Mouse (Mus musculus): ENCODE measurements around the gene Alad. TPM values are rescaled to one million over a fixed set of nuclear protein-coding genes. Genes with fewer than 3 reads are reported as not detected.

Gene Alad
- polyA plus RNA-seq, 1 experiment from 2014 or later = 40.5 TPM

- in situ Hi-C loops (cut with MboI; ENCODE audit: low pct_unique_long_range_greater_than_20kb) = no loop called here
- no peak for TF ChIP-seq CTCF (IDR thresholded peaks at IDR 0.05)
- ChIA-PET POLR2A (interaction anchor here (0.5 to 1.6 kb wide), 2 partner anchors 8 to 110 kb away, joined by 4 to 8 read pairs; partner anchors contain the start of genes Cdc26 and Prpf4), CTCF (interaction anchor here (0.6 to 1.3 kb wide), 4 partner anchors 10 to 209 kb away, joined by 3 to 4 read pairs (median 3); no protein-coding TSS in a partner anchor)
- DNase-seq (ENCODE audit: low read depth, low spot score) = no peak
- no peak for ATAC-seq
- H3K27me3 ChIP-seq = no peaks in the 10 kb centered on the region
These were observed 1.9 kb downstream of the Alad start for GRCm38 (mm10) chr4:62517538-62518415.

- ATAC-seq = no peak
- H3K27me3 ChIP-seq = no peaks in the 10 kb centered on the region
- ChIA-PET POLR2A (interaction anchor here (0.5 kb wide), 1 partner anchor 9 kb away, joined by 8 read pairs; no protein-coding TSS in a partner anchor), CTCF (interaction anchor here (1.0 to 1.3 kb wide), 2 partner anchors 9 to 63 kb away, joined by 3 read pairs; no protein-coding TSS in a partner anchor)
- no peak for DNase-seq (ENCODE audit: low read depth, low spot score)
- in situ Hi-C loops (cut with MboI; ENCODE audit: low pct_unique_long_range_greater_than_20kb) = no loop called here
- TF ChIP-seq CTCF (IDR thresholded peaks at IDR 0.05) = no peak
These were observed 2.7 kb downstream of the Alad start for GRCm38 (mm10) chr4:62517046-62517445.

DNA sequence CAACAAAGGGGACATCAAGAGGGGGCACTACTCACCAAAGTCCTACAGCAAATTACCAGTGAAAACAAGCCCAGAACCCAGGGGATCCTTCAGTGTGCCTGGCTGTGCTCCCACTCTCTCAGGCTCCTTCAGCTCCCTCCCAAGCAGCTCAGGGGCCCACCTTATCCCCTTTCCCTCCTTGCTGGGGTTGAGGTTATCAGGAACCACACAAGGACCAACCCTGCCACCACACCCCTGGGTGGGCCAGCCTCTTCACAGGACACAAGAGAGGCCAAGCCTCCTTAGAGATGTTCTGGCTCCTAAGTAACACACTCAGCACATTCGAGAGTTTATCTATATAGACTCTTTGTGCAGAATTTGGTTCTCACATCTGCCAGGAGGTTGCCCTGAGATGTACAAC is 3.1 kb downstream of the Alad start:
- ATAC-seq (no peak), DNase-seq (ENCODE audit: low read depth, low spot score) (no peak)
- no peaks in the 10 kb centered on the region for H3K27me3 ChIP-seq
- CTCF ChIA-PET = interaction anchor here (1.0 to 1.3 kb wide), 2 partner anchors 9 to 63 kb away, joined by 3 read pairs; no protein-coding TSS in a partner anchor
- TF ChIP-seq CTCF (IDR thresholded peaks at IDR 0.05) = no peak
- POLR2A ChIA-PET = no interaction called here
- in situ Hi-C loops (cut with MboI; ENCODE audit: low pct_unique_long_range_greater_than_20kb) = no loop called here

DNA sequence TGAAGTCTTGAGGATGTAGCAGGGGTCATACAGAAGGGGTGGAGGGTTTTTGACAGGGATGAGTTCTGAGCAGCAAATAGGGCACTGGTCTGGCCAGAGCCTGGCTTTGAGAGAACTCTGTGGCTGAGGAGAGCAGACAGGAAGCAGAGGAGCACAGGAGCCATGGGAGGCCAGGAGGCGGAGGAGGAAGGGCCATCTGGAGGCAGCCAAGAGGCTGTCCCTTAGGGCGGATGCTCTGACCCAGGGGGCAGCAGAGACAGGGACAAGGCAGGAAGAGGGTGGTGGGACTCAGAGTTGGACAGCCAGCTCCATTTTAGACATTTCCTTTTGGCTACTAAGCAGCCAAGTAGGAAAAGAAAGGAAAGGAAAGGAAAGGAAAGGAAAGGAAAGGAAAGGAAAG is 3.6 kb downstream of the Alad start:
- ChIA-PET POLR2A (no interaction called here), CTCF (no interaction called here)
- DNase-seq (ENCODE audit: low read depth, low spot score) (no peak), ATAC-seq (no peak)
- in situ Hi-C loops (cut with MboI; ENCODE audit: low pct_unique_long_range_greater_than_20kb) = no loop called here
- TF ChIP-seq CTCF (IDR thresholded peaks at IDR 0.05) = no peak
- H3K27me3 ChIP-seq = no peaks in the 10 kb centered on the region

DNA sequence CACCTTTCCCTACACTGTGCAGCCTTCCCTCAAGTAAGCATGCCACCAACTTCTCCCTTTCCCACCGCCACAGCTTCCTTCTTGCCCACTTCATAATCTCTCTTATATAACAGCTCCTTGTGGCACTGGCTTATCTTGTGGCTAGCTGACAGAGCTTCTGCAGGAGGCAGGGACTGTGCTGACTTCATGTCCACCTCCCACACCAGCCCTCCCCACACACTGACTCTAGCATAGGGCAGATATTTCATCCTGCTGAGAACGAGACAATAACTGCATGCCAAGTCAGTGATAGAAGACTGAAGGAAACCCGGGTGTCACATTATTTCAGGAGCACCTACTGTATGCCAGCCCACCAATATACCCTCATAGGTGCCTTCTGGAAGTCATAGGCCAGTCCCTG is 4.2 kb downstream of the Alad start:
- ChIA-PET POLR2A (no interaction called here), CTCF (no interaction called here)
- H3K27me3 ChIP-seq = no peaks in the 10 kb centered on the region
- DNase-seq (ENCODE audit: low read depth, low spot score) (no peak), ATAC-seq (no peak)
- in situ Hi-C loops (cut with MboI; ENCODE audit: low pct_unique_long_range_greater_than_20kb) = no loop called here
- TF ChIP-seq CTCF (IDR thresholded peaks at IDR 0.05) = no peak

DNA sequence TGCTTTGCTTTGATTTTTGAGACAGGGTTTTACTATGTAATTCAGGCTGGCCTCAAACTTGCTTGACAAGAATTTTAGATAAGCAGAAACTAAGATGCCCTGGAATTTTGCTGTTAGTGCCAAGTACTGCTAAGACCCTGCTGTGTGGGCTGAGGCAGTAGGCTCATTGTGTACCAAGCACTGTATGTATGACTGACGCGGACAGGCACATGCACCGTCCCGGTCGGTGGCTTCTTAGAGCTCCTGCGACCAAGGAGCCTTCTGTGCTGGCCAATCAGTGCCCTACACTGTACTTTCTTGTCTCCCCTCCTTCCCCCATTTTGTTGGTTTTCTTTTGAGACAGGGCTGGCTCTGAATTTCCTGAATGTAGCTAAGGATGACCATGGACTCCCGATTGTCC is 4.7 kb downstream of the Alad start:
- DNase-seq (ENCODE audit: low read depth, low spot score) (no peak), ATAC-seq (no peak)
- no peaks in the 10 kb centered on the region for H3K27me3 ChIP-seq
- ChIA-PET CTCF (no interaction called here), POLR2A (no interaction called here)
- in situ Hi-C loops (cut with MboI; ENCODE audit: low pct_unique_long_range_greater_than_20kb) = no loop called here
- no peak for TF ChIP-seq CTCF (IDR thresholded peaks at IDR 0.05)

DNA sequence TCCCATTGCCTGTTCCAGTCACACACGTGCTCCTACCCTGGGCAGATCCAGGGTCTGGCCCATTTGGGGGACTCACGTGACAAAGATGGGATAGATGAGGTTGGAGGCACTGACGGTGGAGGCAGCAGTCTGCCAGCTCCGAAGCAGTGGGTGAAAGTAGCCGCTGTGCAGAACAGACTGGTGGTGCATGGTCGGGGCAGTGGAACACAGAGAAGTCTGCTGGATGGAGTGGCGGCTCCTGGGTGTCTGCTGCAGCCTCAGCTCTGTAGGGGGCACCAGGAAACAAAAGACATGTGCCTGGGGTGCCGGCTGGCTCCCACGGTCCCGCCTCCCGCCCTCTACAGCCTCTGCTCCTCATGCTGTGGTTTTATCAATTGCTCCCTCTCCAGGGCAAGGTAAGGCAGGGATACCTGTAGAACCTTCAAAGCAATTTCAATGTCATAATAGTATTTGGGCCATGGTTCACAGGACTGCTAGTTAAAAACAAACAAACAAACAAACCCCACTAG is 5.7 kb downstream of the Alad start:
- ATAC-seq (no peak), DNase-seq (ENCODE audit: low read depth, low spot score) (no peak)
- in situ Hi-C loops (cut with MboI; ENCODE audit: low pct_unique_long_range_greater_than_20kb) = no loop called here
- no peaks in the 10 kb centered on the region for H3K27me3 ChIP-seq
- POLR2A ChIA-PET = no interaction called here
- CTCF ChIA-PET = no interaction called here
- TF ChIP-seq CTCF (IDR thresholded peaks at IDR 0.05) = no peak

DNA sequence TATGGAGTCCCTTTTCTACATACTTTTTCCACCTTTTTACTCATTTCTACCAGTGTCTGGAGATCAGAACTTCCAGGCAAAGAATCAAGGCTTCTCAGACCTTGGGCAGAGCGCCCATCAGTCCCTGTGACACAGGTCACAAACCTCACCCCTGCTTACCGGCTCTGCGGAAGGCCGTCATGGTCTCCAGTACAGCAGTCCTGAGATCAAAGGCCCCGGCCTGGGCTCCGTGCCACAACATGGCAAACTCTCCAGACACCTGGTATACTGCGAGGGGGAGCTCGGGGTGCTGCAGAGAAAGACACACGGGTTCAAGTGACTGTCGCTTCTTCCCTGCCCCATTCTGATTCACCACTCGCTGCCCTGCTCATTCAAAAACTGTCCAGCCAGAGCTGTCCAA is 9.8 kb downstream of the Alad start:
- CTCF ChIA-PET = no interaction called here
- no peaks in the 10 kb centered on the region for H3K27me3 ChIP-seq
- no peak for TF ChIP-seq CTCF (IDR thresholded peaks at IDR 0.05)
- no peak for ATAC-seq
- DNase-seq (ENCODE audit: low read depth, low spot score) = no peak
- POLR2A ChIA-PET = interaction anchor here (0.6 to 1.2 kb wide), 2 partner anchors 21 to 101 kb away, joined by 3 read pairs; partner anchors contain the start of genes Cdc26 and Prpf4
- in situ Hi-C loops (cut with MboI; ENCODE audit: low pct_unique_long_range_greater_than_20kb) = loop anchor here (5.0 kb wide), 1 partner anchor 103 kb away; the partner anchor contains the start of genes Cdc26 and Prpf4

DNA sequence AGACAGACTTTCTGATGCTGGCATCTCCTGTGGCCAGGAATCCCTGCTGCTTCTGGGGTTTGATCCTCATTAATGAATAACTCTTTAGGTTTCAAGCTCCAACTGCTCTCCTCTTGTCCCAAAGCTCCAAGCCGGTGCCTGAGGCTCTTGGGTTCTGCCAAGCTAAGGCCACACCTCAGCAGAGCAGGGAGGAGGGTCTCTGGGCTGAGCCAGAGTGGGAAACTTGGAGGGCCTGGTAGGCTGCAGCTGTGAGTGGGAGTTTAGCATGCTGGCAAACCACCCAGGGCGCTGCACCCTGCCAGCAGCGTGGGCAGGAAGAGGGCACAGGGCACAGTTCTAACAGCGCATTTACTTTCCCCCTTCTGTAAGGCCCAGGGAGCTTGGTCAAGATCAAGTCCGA is 10.9 kb downstream of the Alad start:
- ATAC-seq (peak; percentile 70), DNase-seq (ENCODE audit: low read depth, low spot score) (peak; percentile 75)
- in situ Hi-C loops (cut with MboI; ENCODE audit: low pct_unique_long_range_greater_than_20kb) = loop anchor here (5.0 kb wide), 1 partner anchor 102 kb away; the partner anchor contains the start of genes Cdc26 and Prpf4
- TF ChIP-seq CTCF (IDR thresholded peaks at IDR 0.05) = no peak
- CTCF ChIA-PET = interaction anchor here (1.9 kb wide), 1 partner anchor 11 kb away, joined by 9 read pairs; no protein-coding TSS in a partner anchor
- H3K27me3 ChIP-seq = no peaks in the 10 kb centered on the region
- POLR2A ChIA-PET = interaction anchor here (1.2 kb wide), 1 partner anchor 100 kb away, joined by 3 read pairs; the partner anchor contains the start of genes Cdc26 and Prpf4

GRCm38 (mm10) chr4:62506798-62507197 is 12.9 kb downstream of the Alad start:
- TF ChIP-seq CTCF (IDR thresholded peaks at IDR 0.05) = no peak
- DNase-seq (ENCODE audit: low read depth, low spot score) (no peak), ATAC-seq (no peak)
- in situ Hi-C loops (cut with MboI; ENCODE audit: low pct_unique_long_range_greater_than_20kb) = loop anchor here (5.0 kb wide), 1 partner anchor 99 kb away; the partner anchor contains the start of genes Cdc26 and Prpf4
- no peaks in the 10 kb centered on the region for H3K27me3 ChIP-seq
- POLR2A ChIA-PET = no interaction called here
- CTCF ChIA-PET = interaction anchor here (1.2 kb wide), 1 partner anchor 11 kb away, joined by 3 read pairs; no protein-coding TSS in a partner anchor

DNA sequence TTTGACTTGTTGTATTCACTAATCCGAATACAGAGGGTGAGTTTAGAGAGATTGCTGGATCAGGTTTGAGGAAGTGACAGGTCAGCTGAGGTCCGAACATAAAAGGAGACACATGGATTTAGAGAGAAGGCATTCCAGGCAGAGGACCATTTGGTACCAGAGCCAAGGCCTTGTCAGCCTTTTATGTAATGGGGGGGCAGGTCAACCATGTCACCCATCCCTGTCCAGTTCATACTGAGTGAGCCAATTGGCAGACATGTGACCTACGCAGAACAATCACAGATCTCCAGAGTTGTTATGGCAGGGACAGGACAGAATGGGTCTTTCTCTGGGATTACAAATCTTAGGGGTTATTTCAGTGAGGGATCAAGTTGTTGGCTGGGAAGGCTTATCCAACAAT is 13.7 kb downstream of the Alad start:
- in situ Hi-C loops (cut with MboI; ENCODE audit: low pct_unique_long_range_greater_than_20kb) = loop anchor here (5.0 kb wide), 1 partner anchor 99 kb away; the partner anchor contains the start of genes Cdc26 and Prpf4
- CTCF ChIA-PET = no interaction called here
- POLR2A ChIA-PET = no interaction called here
- no peaks in the 10 kb centered on the region for H3K27me3 ChIP-seq
- no peak for TF ChIP-seq CTCF (IDR thresholded peaks at IDR 0.05)
- ATAC-seq (no peak), DNase-seq (ENCODE audit: low read depth, low spot score) (no peak)

Data from Patski (cell line).